ENCODE assay signal across 17 mouse cellular contexts in the genomic region with DNA sequence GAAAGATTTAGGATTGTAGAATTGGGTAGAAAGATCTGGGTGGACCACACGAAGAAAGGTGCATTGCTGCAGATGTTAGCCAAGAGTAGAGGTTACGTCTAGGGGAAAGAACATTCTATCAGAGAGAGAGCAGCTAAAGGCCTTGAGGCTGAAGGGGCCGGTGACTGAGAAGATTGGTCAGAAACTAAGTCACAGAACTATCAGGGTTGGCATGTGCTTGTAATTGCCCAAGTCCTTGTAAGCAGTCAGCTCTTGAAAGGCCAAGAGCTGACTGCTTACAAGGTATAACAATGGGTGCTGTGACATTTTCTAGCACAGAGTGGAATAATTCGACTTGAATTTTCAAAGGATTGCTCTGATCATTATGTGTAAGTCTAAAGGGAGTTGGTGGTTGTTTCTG.
"Had no signal": no experiment of that assay in that cellular context is flagged by ENCODE, and none has a peak within 500 bp of the region (broad histone marks: within the 10 kb centered on the region; RNA-seq: fewer than 3 reads in every experiment).

No protein-coding gene starts in this region.

- H3K4me2 ChIP-seq: lung, embryonic 14.5 days; midbrain, embryonic 12.5 days; neural tube, embryonic 13.5 days; neural tube, embryonic 15.5 days had no signal

- H3K9ac ChIP-seq: liver, embryonic 14.5 days; lung, embryonic 14.5 days; midbrain, embryonic 12.5 days; neural tube, embryonic 13.5 days; neural tube, embryonic 15.5 days had no signal

- H3K36me3 ChIP-seq: midbrain, embryonic 10.5 days; midbrain, embryonic 12.5 days; neural tube, embryonic 13.5 days; neural tube, embryonic 15.5 days had no signal

- DNase-seq: lung, embryonic 14.5 days; midbrain, embryonic 14.5 days; retina, postnatal 1 day; right cerebral cortex, adult 18-20 months; right cerebral cortex, postnatal 25 days; right cerebral cortex, postnatal 4 days; spleen, adult 18-20 months; thymus, adult 18-20 months; thymus, postnatal 14 days; thymus, postnatal 36 days had no signal

- H3K4me3 ChIP-seq: midbrain, embryonic 10.5 days; midbrain, embryonic 12.5 days; myocyte; neural tube, embryonic 13.5 days; neural tube, embryonic 15.5 days had no signal

- H3K27ac ChIP-seq: liver, embryonic 14.5 days; midbrain, embryonic 10.5 days; midbrain, embryonic 12.5 days; neural tube, embryonic 13.5 days; neural tube, embryonic 15.5 days had no signal

- ATAC-seq: midbrain, embryonic 16.5 days had no signal

- H3K4me1 ChIP-seq: midbrain, embryonic 10.5 days; midbrain, embryonic 12.5 days; neural tube, embryonic 13.5 days; neural tube, embryonic 15.5 days had no signal

- H3K9me3 ChIP-seq: midbrain, embryonic 10.5 days; midbrain, embryonic 12.5 days; neural tube, embryonic 13.5 days; neural tube, embryonic 15.5 days had no signal

- H3K27me3 ChIP-seq: midbrain, embryonic 12.5 days; neural tube, embryonic 13.5 days; neural tube, embryonic 15.5 days had no signal
